1 mouse cellular context compared by ENCODE assay signal in the genomic region with DNA sequence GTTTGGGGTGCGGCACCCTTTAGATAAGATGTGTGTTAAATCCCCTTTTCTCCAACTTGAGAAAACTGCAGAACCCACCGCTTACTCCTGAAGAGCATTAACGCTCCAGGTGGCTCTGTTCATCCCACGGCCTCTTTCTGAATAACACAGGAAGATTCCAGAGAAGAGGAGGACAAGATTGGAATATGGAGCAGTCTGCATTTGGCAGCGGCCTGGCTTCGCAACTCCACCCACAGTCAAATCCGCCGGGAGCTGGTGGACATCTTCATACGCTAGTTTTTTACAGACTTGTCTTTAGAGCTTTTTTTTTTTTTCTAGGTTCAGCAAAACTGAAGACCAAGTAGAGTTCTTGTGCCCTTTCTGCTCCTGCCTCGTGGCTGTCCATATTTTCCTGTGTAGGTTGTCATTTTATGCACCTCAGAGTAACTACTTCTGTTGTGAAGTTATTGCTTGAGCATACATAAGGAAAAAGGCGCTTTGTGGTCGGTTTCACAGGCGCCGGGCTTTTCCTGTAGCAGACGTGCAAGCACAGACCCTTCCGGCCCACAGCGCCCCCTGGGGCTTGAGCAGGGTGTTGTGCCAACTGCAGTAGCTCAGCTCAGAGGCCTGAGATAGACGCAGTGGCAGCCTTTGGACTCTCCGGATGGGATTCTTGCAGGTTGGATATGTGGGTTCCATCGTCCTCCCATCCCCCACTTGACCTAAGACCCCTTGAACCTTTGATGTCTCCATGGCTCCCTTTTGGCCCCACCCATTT.
TF ChIP-seq lines count a peak whose summit lies in the region.

No protein-coding gene starts in this region.

TF ChIP-seq in CH12.LX, 34 proteins besides CTCF, POLR2A, EP300 and RAD21:
- TF ChIP-seq ZNF384 (IDR thresholded peaks at IDR 0.05; ENCODE audit: low read depth, low read length): peak; percentile 21; the same call in 1 of the 2 replicates
- peak; percentile 54 for TF ChIP-seq SMC3 (IDR thresholded peaks at IDR 0.05; ENCODE audit: low read depth, low read length)
- TF ChIP-seq ELF1 (IDR thresholded peaks at IDR 0.05; ENCODE audit: low read depth, low read length): 0 out of 2 replicates have a peak, but pooled peaks have one; percentile 21
- TF ChIP-seq KAT2A (IDR thresholded peaks at IDR 0.05; ENCODE audit: insufficient replicate concordance, low read length): no peak
- no peak for TF ChIP-seq NRF1 (IDR thresholded peaks at IDR 0.05; ENCODE audit: low read depth, low read length)
- no peak for TF ChIP-seq CHD1 (IDR thresholded peaks at IDR 0.05; ENCODE audit: low read depth, low read length)
TF ChIP-seq in CH12.LX: peak in this region for 3.
